Mouse (Mus musculus) heart, postnatal 14 days (tissue): ENCODE measurements at regions not wholly inside any gene's neighbourhood (a gene's known extent, or its start where the extent isn't known, plus 50 kb on each side); places are given as distances from the start of the nearest gene placed in this dataset.
"Not testable (repeated sequence)": the region's sequence is repeated elsewhere in the genome, so short reads cannot be mapped to it uniquely, and the experiment has no call there.

ENCODE experiments used
- DNase-seq, 2 experiments: peaks; one replicate each; pipeline ENCODE4 v3.0.0; 2021 to 2022
- intact Hi-C: fragments of 180-260 bp; cut with DNase I; formaldehyde crosslinking; loops from one replicate; pipeline ENCODE4 v1.15.1; 2025

- intact Hi-C loops, result no loop called here
- DNase-seq, result no peak
Measured at GRCm38 (mm10) chr9:5709480-5709879, 364.2 kb downstream of the Casp12 start.

GRCm38 (mm10) chr9:5718585-5718984 is 373.4 kb downstream of the Casp12 start:
- intact Hi-C loops, DNase-seq: not testable (repeated sequence)

DNA sequence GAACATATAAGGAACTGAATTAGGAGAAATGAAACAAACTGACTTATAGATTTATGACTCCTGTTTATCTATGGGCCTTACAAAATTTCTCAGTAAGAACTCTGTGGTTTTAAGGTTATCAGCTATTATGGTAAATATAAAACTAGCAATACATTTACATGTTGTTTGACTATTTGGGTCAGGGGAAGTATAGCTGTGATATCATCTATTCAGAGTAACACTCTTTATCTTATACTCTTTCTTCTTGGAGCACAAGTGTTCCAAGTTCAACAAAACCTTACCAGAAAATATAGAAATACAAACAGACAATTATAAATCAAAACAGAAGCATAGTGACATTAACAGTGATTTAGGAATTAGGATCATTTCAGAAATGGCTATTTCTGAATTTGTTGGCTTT is 383.6 kb downstream of the Casp12 start:
- DNase-seq, result no peak
- intact Hi-C loops, result no loop called here

DNA sequence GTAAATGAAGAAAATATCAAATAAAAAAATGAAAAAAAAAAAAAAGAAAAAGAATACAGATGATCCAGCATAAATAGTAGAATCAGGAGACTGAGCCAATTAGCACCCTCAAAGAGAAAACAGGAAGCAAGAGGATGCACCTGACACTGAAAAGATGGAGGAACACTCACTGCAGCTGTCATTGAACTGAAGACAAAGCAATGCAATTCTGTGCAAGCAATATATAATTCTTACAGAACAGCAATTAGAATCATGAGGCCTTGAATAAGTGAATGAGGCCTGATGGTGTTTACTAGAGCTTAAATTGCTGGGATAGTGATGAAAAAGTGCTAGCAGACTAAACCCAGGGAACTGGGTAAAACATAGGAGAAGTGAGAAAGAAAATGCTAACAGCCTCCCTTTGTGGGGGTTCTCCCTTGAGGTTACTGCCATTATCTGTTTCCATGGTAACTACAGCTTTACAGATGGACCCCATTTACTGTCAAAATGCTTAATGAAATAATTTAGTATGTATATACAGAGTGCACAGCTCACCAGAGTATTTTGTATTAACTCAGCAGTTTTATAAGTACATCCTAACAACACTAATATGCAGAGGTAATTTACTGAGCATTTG is 407.6 kb downstream of the Casp12 start:
- DNase-seq, result no peak
- intact Hi-C loops, result no loop called here

DNA sequence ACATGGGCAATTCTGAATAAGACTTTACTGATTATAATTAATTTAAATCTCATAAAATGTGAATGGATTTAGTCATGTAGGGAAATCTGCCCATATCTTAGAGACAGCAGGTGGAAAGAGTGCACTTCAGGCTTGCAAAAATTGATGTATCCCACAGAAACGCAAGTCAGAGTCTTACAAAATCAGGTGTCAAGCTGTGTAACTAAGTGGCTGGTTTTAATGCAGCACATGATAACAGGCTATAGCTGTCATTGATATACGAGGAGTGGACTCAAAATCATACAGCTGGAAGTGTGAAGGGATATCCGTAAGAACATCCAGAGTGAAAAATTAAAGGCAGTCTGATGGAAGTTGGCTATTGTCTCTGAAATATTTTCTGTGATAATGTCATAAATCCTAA is 408.6 kb downstream of the Casp12 start:
- intact Hi-C loops, result no loop called here
- no peak for DNase-seq

DNA sequence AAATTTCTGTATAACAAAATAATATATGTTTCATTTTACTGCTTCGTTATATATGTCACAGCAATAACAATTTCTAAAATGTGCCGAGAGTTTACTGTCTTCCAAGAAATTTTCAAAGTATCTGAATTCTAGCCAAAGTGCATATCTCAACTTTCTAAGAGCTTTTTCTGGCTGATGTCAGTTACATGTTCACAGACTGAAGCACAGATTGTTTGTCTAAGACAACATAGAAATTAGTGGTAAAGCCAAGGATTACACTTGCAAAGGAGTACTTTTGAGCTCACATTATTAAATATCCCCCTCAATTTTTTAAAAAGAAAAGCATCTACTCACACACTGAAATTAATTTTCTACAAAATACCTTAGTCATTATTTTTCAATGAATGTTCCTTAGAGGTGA is 407.2 kb upstream of the Pdgfd start:
- DNase-seq, result no peak
- intact Hi-C loops, result no loop called here

- DNase-seq, result no peak
- intact Hi-C loops, result no loop called here
Measured at GRCm38 (mm10) chr9:5769927-5770326, 398.5 kb upstream of the Pdgfd start.

DNA sequence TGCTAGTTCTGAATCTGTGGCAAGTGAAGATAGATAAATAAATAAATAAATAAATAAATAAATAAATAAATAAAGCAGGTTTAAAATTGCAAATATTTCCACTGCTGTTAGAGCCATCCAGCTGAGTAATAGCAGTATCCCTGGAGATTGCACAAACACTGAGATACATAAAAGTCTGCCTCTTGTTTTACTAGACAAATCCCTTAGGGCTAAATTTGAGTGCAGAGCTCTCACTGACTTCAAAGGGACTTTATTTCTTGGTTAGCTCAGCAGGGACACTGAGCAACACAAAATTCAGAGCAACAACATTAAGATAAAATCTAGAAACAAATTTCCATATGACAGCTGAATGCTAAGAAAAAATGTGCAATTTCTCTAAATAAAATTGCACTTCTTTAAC is 397.2 kb upstream of the Pdgfd start:
- DNase-seq, result no peak
- intact Hi-C loops, result no loop called here
